Mouse (Mus musculus): ENCODE measurements around the gene Add3.
A peak's percentile ranks its signal among the peaks of the same experiment; 100 is the strongest.
"Not testable (repeated sequence)": the region's sequence is repeated elsewhere in the genome, so short reads cannot be mapped to it uniquely, and the experiment has no call there.

The Add3 gene

GRCm38 (mm10) chr19:53193964-53194582, 53.8 kb downstream of the Add3 start:
- peak; percentile 78 for DNase-seq (ENCODE audit: low spot score)

- DNase-seq (ENCODE audit: low spot score) = peak; percentile 69
Observed at GRCm38 (mm10) chr19:53194751-53195520, 54.7 kb downstream of the Add3 start.

- no peak for DNase-seq (ENCODE audit: low spot score)
Observed at GRCm38 (mm10) chr19:53196961-53197360, 56.7 kb downstream of the Add3 start.

- DNase-seq (ENCODE audit: low spot score) = no peak
Observed at GRCm38 (mm10) chr19:53197766-53198165, 57.5 kb downstream of the Add3 start.

GRCm38 (mm10) chr19:53198706-53199572, 58.7 kb downstream of the Add3 start:
- peak; percentile 65 for DNase-seq (ENCODE audit: low spot score)

- DNase-seq (ENCODE audit: low spot score) = no peak
Observed at GRCm38 (mm10) chr19:53199711-53200110, 59.5 kb downstream of the Add3 start.

GRCm38 (mm10) chr19:53202116-53202515, 61.9 kb downstream of the Add3 start:
- DNase-seq (ENCODE audit: low spot score) = no peak

- no peak for DNase-seq (ENCODE audit: low spot score)
Observed at GRCm38 (mm10) chr19:53206986-53207385, 66.7 kb downstream of the Add3 start.

- DNase-seq (ENCODE audit: low spot score) = no peak
Observed at GRCm38 (mm10) chr19:53208830-53209229, 68.6 kb downstream of the Add3 start.

- no peak for DNase-seq (ENCODE audit: low spot score)
Observed at GRCm38 (mm10) chr19:53210251-53210650, 70.0 kb downstream of the Add3 start.

GRCm38 (mm10) chr19:53215352-53215751, 75.1 kb downstream of the Add3 start:
- no peak for DNase-seq (ENCODE audit: low spot score)

- DNase-seq (ENCODE audit: low spot score) = no peak
Observed at GRCm38 (mm10) chr19:53216761-53217538, 76.7 kb downstream of the Add3 start.

GRCm38 (mm10) chr19:53217837-53218236, 77.6 kb downstream of the Add3 start:
- no peak for DNase-seq (ENCODE audit: low spot score)

- no peak for DNase-seq (ENCODE audit: low spot score)
Observed at GRCm38 (mm10) chr19:53219305-53219704, 79.1 kb downstream of the Add3 start.

GRCm38 (mm10) chr19:53221186-53221585, 80.9 kb downstream of the Add3 start:
- no peak for DNase-seq (ENCODE audit: low spot score)

GRCm38 (mm10) chr19:53225249-53226070, 85.2 kb downstream of the Add3 start:
- DNase-seq (ENCODE audit: low spot score) = not testable (repeated sequence)

- DNase-seq (ENCODE audit: low spot score) = no peak
Observed at GRCm38 (mm10) chr19:53226651-53227050, 86.4 kb downstream of the Add3 start.

GRCm38 (mm10) chr19:53228064-53228794, 88.0 kb downstream of the Add3 start:
- no peak for DNase-seq (ENCODE audit: low spot score)

- DNase-seq (ENCODE audit: low spot score) = no peak
Observed at GRCm38 (mm10) chr19:53230942-53231815, 90.9 kb downstream of the Add3 start.
